Mouse (Mus musculus): ENCODE data around the gene Fbxw10.

- TF ChIP-seq CTCF (conservative IDR thresholded peaks at IDR 0.05; ENCODE audit: low read length) (no peak), NANOG (IDR thresholded peaks at IDR 0.05; ENCODE audit: borderline replicate concordance, low read length) (no peak)
These were observed 29.6 kb downstream of the Fbxw10 start for GRCm38 (mm10) chr11:62876445-62876844.
